Mouse (Mus musculus) thymus, adult 2 months (tissue): ENCODE results near the gene Bphl. TPM values are rescaled to one million over a fixed set of nuclear protein-coding genes. Genes with fewer than 3 reads are reported as not detected.
A peak's percentile ranks its signal among the peaks of the same experiment; 100 is the strongest.

ENCODE experiments used
- DNase-seq: peaks from one replicate; pipeline ENCODE4 v3.0.0; 2021
- H3K27ac ChIP-seq: fragments of 200-500 bp; 2 replicates; pipeline ENCODE4 v1.5.1; 2012; ENCODE audit warnings: low read length, control low read depth; ENCODE audit not compliant: control insufficient read depth, insufficient read depth
- H3K27me3 ChIP-seq: fragments of 200-500 bp; 2 replicates; pipeline ENCODE4 v1.6.1; 2012; ENCODE audit warnings: mild to moderate bottlenecking, low read length, moderate library complexity, mixed read lengths; ENCODE audit not compliant: control insufficient read depth, insufficient read depth
- H3K36me3 ChIP-seq: fragments of 200-500 bp; 2 replicates; pipeline ENCODE4 v1.6.1; 2012; ENCODE audit warnings: mild to moderate bottlenecking, low read length, moderate library complexity; ENCODE audit not compliant: control insufficient read depth, insufficient read depth
- H3K4me1 ChIP-seq: fragments of 200-500 bp; replicated peaks from 2 replicates; pipeline ENCODE4 v1.6.1; 2012; ENCODE audit warnings: low read length; ENCODE audit not compliant: control insufficient read depth, insufficient read depth
- H3K4me3 ChIP-seq: fragments of 200-500 bp; 2 replicates; pipeline ENCODE4 v1.5.1; 2012; ENCODE audit warnings: mild to moderate bottlenecking, low read length, control low read depth, moderate library complexity; ENCODE audit not compliant: control insufficient read depth, insufficient read depth
- CTCF ChIP-seq: fragments of 200-500 bp; IDR thresholded peaks from 2 replicates; pipeline ENCODE4 v1.5.1; 2012; ENCODE audit warnings: mild to moderate bottlenecking, control low read depth, low read length, moderate library complexity, borderline replicate concordance; ENCODE audit not compliant: control insufficient read depth, poor library complexity, insufficient read depth; ENCODE audit errors: extremely low read depth
- POLR2A ChIP-seq: fragments of 200-500 bp; IDR thresholded peaks from 2 replicates; pipeline ENCODE4 v1.6.1; 2012; ENCODE audit warnings: mild to moderate bottlenecking, low read length, control low read depth, moderate library complexity; ENCODE audit not compliant: control insufficient read depth, poor library complexity, insufficient read depth; ENCODE audit errors: extremely low read depth
- WGBS: fragments of 180-500 bp; shearing (Covaris S2); methylation state at CpG from one replicate; pipeline ENCODE4 v1.1.7; 2018; 5-methylcytosine and 5-hydroxymethylcytosine counted together
- polyA plus RNA-seq: library from polyadenylated mRNA; depleted of rRNA; stranded (reverse); fragments of >200 nt; gene quantifications from 2 replicates; pipeline ENCODE4 v1.2.3, GENCODE M21; 2012

The Bphl gene
- polyA plus RNA-seq, 1 experiment = 24.7 TPM

GRCm38 (mm10) chr13:34016927-34017569, 20.3 kb upstream of the Bphl start:
- Histone ChIP-seq H3K4me3 (no peak overlapping the region), H3K27ac (no peak overlapping the region), H3K27me3 (no peaks in the 10 kb centered on the region), H3K36me3 (peaks cover 66% of the 10 kb centered on the region), H3K4me1 (no peaks in the 10 kb centered on the region)
- no peak for DNase-seq
- no peak for TF ChIP-seq CTCF
- TF ChIP-seq POLR2A = no peak
- WGBS = 96% methylated on average over 9 of the region's 9 CpGs

DNA sequence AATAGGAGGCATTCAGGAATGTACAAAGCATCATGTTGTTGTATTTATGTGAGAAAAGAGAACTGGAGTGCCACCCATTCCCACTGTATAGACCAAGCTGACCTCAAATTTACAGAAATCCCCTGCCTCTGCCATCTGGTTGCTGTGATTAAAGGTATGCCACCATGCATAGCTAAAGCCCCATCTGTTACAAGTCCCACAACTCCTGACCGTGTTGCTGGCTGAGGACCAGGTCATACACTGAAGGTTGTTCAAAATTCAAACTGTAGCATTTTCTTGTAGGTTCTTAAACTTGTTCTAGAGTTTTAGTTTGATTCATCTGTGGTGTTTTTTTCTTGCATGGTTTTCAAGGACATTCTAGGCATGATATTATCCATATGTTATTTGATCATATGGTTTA, 18.9 kb upstream of the Bphl start:
- H3K27me3 ChIP-seq = no peaks in the 10 kb centered on the region
- no peak overlapping the region for H3K27ac ChIP-seq
- no peaks in the 10 kb centered on the region for H3K4me1 ChIP-seq
- TF ChIP-seq CTCF (no peak), POLR2A (no peak)
- no peak for DNase-seq
- 96% methylated on average over 1 of the region's 1 CpGs for WGBS
- H3K36me3 ChIP-seq = peaks cover 63% of the 10 kb centered on the region
- H3K4me3 ChIP-seq = no peak overlapping the region

DNA sequence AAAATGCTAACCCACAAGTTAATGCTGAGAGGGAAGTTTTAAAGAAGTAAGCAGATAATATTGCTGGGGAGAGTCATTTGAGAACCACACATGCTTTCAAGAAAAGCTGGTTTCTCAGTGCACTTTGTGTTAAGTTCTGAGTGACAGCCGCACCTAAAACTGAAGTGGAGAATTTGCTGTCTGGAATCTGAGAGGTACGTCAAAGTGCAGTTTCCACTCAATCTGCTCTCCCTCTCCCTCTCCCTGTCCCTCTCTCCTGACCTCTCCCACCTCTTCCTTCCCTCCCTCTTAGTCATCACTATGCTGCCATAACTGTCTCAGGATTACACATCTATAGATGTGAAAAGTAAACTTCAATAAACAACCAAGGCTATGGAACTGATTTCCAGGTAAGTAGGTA, 15.4 kb upstream of the Bphl start:
- no peak for TF ChIP-seq POLR2A
- TF ChIP-seq CTCF = no peak
- Histone ChIP-seq H3K36me3 (peaks cover 33% of the 10 kb centered on the region), H3K27ac (no peak overlapping the region), H3K4me1 (no peaks in the 10 kb centered on the region), H3K27me3 (no peaks in the 10 kb centered on the region), H3K4me3 (no peak overlapping the region)
- WGBS = 97% methylated on average over 2 of the region's 2 CpGs
- no peak for DNase-seq

DNA sequence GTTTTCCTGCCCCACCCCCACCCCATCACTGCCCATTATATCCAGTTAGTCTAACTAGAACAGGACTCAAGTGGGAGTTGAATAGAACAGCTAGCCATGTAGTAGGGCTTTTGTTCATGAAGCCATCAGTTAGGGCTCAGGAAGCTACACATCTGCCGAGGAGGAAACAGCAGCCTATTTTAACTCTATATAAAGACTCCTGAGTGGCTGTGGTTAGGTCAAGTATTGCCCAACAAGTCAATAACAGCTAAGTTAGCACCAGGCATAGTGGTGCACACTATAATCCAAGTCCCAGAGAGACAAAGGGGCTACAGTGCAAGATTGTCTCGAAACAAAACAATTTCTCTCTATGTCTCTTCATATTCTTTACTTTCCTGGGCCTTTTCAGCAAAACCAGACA, 5.4 kb upstream of the Bphl start:
- H3K36me3 ChIP-seq = peaks cover 22% of the 10 kb centered on the region
- no peak overlapping the region for H3K4me3 ChIP-seq
- H3K4me1 ChIP-seq = peaks cover under 1% of the 10 kb centered on the region; the same call in 1 of the 2 replicates
- no peak for TF ChIP-seq CTCF
- no peak for TF ChIP-seq POLR2A
- 58% methylated on average over 2 of the region's 2 CpGs for WGBS
- no peak overlapping the region for H3K27ac ChIP-seq
- no peak for DNase-seq
- no peaks in the 10 kb centered on the region for H3K27me3 ChIP-seq

DNA sequence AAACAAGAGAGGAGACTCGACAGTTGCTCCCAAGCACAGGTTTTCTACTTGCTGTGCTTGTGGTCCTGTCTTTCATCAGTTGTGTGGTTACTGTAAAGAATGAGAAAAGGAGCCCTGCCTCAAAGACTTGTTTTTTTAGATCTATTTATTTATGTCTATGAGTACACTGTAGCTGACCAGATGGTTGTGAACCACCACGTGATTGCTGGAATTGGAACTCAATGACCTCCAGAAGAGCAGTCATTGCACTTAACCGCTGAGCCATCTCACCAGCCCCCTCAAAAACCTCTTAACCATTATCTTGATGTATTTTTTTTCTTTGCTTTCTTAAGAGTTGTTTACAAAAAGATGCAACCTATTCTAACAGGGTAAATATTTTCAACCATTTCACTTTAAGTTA, 2.0 kb upstream of the Bphl start:
- no peak overlapping the region for H3K27ac ChIP-seq
- peaks cover 5% of the 10 kb centered on the region for H3K36me3 ChIP-seq
- 97% methylated on average over 3 of the region's 3 CpGs for WGBS
- H3K4me1 ChIP-seq = peaks cover 7% of the 10 kb centered on the region
- no peak overlapping the region for H3K4me3 ChIP-seq
- no peak for TF ChIP-seq POLR2A
- TF ChIP-seq CTCF = no peak
- H3K27me3 ChIP-seq = no peaks in the 10 kb centered on the region
- no peak for DNase-seq

GRCm38 (mm10) chr13:34036726-34037125, 671 bp upstream of the Bphl start:
- H3K27ac ChIP-seq = no peak overlapping the region
- no peak for TF ChIP-seq POLR2A
- TF ChIP-seq CTCF = no peak
- peaks cover 4% of the 10 kb centered on the region; the same call in 1 of the 2 replicates for H3K36me3 ChIP-seq
- no peak for DNase-seq
- WGBS = 96% methylated on average over 5 of the region's 5 CpGs
- peaks cover 7% of the 10 kb centered on the region for H3K4me1 ChIP-seq
- no peak overlapping the region for H3K4me3 ChIP-seq
- H3K27me3 ChIP-seq = no peaks in the 10 kb centered on the region

GRCm38 (mm10) chr13:34038056-34038432, 647 bp downstream of the Bphl start:
- peak overlapping the region; percentile 71 for H3K4me3 ChIP-seq
- no peak for DNase-seq
- 54% methylated on average over 5 of the region's 5 CpGs for WGBS
- H3K36me3 ChIP-seq = no peaks in the 10 kb centered on the region
- no peak overlapping the region for H3K27ac ChIP-seq
- TF ChIP-seq POLR2A = no peak
- no peak for TF ChIP-seq CTCF
- H3K27me3 ChIP-seq = no peaks in the 10 kb centered on the region
- peaks cover 7% of the 10 kb centered on the region for H3K4me1 ChIP-seq
